Mouse (Mus musculus): Measurements from ENCODE around the gene Omt2a.
A peak's percentile ranks its signal among the peaks of the same experiment; 100 is the strongest.
"Not testable (repeated sequence)": the region's sequence is repeated elsewhere in the genome, so short reads cannot be mapped to it uniquely, and the experiment has no call there.

Gene Omt2a

GRCm38 (mm10) chr9:78298232-78298631 lies 16.4 kb downstream of the Omt2a start:
- DNase-seq (ENCODE audit: low read depth, low spot score) = no peak

- peak; percentile 62 for DNase-seq (ENCODE audit: low read depth, low spot score)
Observed at GRCm38 (mm10) chr9:78296089-78296488, 18.5 kb downstream of the Omt2a start.

DNA sequence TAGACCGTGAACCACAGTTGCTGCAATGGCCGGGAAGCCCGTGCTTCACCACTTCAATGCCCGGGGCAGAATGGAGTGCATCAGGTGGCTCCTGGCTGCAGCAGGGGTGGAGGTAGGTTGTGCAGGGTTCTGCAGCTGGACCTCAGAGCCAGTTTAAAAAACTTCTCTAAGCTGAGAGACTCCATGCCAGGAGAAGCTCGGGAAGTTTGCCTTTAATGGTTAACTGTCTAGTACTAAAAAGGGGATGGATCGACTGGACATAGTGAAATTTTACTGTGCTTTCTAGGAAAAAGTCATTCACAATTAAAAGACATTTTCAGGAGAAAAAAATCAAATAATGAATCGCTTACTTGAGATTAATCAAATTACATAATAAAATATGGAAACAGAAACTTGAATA lies 19.8 kb downstream of the Omt2a start:
- not testable (repeated sequence) for DNase-seq (ENCODE audit: low read depth, low spot score)

GRCm38 (mm10) chr9:78293683-78294082 lies 20.9 kb downstream of the Omt2a start:
- not testable (repeated sequence) for DNase-seq (ENCODE audit: low read depth, low spot score)

DNA sequence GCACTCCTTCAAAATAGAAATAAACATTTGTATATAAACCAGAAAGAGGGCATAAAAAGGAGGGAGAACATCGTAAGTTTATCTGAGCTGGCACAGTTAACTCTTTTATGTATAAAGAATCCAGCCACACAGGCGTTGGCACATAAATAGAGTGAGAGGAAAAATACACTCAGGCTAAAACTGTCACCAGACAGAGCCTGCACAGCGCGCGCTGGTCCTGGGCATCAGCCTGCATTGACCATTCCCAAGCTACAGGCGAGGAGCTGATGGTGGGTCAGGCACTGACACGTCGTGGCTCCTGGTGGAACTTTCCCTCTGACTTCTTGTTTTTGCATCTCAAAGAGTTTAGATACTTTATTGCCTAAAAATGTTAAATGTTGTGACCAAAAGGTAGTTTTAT lies 22.1 kb downstream of the Omt2a start:
- DNase-seq (ENCODE audit: low read depth, low spot score) = not testable (repeated sequence)

DNA sequence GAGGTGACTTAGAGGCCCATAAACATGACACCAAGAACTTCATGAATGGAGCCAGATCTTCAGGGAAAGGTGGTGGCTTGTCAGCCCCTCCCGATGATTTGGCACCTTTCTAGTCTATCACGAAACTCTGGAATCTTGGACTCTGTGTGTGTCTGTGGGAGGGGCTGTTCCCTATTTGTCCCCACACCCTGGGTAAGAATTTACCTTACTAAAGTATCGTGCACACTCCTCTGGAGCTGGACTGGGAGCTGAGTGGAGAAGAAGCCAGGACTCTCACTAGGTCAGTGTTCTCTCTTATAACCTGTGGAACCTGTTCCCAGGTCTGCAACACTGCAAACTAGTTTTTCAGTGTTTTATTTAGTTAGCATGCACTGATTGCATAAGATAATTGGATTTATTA lies 24.9 kb downstream of the Omt2a start, which contains the start of gene Gm10639:
Gm10639 (plus strand) TSS at position 201 of the 400 bp plus-strand sequence.
- DNase-seq (ENCODE audit: low read depth, low spot score) = not testable (repeated sequence)

DNA sequence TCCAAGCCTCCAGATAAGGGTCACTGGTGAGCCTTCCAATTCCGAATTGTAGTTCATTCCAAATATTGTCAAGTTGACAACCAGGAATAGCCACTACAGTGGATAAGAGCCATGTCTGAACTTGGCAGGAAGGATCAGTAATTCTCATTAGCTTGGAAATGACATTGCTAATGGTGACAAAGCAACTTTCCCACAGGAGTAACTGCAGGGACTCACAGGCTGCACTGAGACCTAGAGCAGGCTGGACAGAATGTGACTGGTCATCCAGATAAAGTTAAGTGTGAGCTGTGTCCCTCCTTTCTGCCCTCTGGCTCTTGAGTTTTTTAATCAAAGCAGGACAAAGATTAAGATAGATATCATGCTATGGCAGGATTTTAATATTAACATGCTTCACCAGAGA lies 25.5 kb downstream of the Omt2a start:
- DNase-seq (ENCODE audit: low read depth, low spot score) = not testable (repeated sequence)

DNA sequence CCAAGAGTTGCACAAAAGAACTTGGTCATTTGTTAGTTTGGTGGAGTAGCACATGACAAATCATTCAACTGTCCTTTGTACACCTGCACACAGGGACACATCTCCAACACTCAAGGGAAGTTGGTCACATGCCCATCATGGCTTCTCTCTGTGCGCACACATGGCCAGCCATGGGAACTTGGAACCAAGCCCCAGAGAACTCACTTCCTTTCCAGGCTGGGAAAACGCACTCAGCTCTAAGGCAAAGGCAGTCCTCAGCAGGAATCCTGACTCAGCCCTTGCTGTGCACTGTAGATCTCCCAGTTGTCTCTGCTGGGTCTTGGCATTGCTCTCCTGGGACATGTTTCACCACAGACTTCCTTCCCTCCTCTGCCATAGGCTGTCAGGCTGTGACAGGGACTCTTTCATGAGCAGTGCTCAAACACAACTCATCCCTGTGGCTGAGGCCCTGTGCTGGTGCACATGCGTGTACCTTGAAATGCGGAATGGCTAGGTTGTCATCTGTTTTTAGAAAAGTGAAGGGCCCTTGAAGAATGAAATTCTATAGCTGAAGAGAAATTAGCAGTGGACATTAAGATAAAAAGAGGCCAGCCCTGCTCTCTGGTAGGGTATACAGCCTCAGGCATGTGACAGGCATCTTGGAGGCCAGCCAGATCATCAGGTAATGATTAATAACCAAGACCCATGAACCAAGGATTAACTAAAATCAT lies 32.4 kb downstream of the Omt2a start:
- DNase-seq (ENCODE audit: low read depth, low spot score) = not testable (repeated sequence)

GRCm38 (mm10) chr9:78270945-78271344 lies 43.7 kb downstream of the Omt2a start:
- DNase-seq (ENCODE audit: low read depth, low spot score) = not testable (repeated sequence)
